Mouse (Mus musculus): ENCODE data around the gene Prmt6.

Prmt6 gene

DNA sequence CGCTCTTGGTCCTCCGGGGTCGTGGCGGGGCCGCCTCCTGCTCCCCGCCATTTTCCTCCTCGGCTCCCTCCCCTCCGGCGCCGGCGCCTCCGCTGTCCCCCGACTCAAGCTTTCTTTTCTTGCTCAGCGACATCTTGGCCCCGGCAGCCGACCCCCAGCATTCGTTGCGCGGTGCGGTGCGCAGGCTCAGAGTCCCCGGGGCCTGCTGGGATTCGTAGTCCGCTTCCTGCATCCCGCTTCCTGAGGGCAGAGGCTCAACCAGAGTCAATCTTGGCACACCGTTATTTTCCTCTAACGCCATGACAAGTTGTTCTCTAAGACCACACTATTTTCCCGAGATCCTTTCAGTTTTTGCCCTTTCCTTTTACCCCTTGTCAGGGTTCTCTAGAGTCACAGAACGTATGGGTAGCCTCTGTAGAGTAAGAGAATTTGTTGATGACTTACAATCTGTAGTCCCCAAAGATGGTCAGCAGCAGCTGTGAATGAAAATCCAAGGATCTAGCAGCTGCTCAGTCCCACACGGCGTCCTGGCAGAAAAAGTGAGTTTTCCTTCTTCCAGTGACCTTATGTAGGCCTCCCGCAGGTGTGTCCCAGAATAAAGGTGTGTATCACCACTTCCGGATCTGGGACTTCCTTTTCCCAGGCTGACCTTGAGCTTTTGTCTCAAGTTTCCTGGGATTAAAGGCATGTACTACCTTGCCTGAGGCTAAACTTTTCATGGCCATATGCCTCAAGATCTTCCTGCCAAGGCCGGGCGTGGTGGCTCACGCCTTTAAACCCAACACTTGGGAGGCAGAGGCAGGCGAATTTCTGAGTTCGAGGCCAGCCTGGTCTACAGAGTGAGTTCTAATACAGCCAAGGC, at the start of gene Prmt6:
TSS of gene Prmt6 (minus strand) at position 160 of the 862 bp plus-strand sequence.
- DNase-seq = peak; percentile 99

DNA sequence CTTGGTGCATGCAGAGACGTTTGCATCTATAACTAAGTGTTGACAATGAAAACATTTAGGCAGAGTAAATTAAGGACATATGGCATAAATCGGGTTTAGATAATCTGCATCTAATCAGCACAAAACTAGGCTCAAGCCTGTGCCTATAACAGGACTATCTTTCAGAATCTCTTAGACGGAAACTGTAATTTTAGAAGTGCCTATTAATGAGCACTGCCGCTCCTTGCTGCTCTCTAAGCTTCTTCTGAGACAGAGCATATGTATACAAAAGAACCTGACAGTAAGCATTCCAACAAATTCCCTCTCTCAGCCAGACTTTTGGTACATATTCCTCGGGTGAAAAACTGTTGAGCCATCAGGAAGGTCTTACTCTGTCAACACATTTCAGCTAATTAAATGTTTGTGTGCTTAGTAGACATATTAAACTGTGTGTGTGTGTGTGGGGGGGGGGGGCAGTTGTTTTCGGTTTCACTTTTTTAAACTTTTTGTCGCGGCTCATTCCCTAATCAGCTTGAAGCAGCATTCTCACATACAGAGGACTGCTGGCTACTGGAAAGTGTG, 39.8 kb upstream of the Prmt6 start:
- no peak for DNase-seq

- no peak for DNase-seq
Observed at GRCm38 (mm10) chr3:110282651-110283050, 31.9 kb upstream of the Prmt6 start.

GRCm38 (mm10) chr3:110267790-110268189, 17.0 kb upstream of the Prmt6 start:
- DNase-seq = peak; percentile 86

- no peak for DNase-seq
Observed at GRCm38 (mm10) chr3:110253105-110253504, 2.3 kb upstream of the Prmt6 start.

DNA sequence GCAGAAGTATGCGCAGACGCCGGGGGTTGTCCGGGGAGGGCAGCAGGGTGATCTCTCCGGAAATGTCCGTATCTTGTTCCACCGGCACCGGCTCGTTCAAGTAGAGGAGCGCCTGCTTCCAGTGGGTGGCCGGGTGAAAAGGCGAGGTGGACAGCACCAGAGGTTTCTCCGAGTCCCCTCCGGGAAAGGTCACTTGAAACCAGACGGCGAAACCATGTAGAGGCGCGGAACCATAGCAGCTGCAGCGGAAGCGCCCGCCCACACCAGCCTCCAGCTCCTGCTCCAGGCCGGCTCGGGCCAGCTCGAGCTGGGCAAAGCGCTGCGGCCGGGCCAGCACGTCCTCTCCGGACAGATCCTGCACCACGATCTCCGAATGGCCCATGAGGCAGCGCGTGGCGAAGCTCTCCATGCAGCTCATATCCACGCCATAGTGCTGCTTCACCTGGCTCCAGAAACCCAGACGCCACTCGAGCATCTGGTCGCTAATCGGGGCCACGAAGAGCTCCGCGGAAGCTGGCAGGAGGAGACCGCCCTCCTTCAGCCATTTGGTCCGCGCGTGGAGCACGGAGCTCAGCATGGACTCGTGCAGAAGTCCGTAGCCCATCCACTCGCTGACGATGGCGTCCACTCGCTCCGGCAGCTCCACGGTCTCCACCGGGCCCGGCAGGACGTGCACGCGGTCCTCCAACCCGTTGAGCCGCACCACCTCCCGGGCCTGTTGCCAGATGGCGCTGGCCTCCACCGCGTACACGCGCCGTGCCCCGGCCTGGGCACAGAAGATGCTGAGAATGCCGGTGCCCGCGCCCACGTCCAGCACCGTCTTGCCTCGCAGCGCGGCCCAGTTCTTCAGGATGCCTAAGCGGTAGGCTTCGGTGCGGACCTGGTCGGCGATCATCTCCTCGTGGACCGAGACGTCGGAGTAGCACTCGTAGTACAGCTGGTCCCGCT, 633 bp downstream of the Prmt6 start:
- DNase-seq = peak; percentile 96

DNA sequence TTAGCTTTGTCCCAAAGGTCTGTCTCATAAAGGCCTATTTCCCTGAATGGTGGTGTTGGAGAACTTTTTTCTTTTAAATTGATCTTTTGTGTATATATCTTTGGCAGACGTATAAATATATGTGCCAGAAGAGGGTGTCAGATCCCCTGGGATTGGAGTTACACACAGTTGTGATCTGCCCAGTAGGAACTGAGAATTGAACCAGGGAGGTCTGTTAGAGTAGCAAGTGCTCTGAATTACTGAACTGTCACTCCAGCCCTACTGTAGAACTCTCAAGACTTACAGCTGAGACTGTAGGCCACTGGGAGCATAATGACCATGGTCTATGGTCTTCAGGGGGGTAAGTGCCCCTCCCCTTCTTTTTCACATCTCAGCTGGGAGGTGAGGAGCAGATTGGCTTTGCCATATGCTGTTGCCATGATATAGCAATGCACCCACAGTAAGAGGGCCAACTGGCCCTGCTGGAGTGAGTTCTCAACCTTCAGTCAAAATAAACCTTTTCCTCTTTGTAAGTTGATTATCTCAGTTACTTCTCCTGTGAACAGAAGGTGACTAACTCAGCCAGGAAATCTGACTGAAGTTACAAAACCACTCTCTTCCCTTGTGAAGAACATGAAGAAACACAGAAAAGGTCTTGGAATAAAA, 13.9 kb downstream of the Prmt6 start:
- DNase-seq = no peak
